Mouse (Mus musculus): ENCODE results near the gene Pou5f1. TPM values are rescaled to one million over a fixed set of nuclear protein-coding genes. Genes with fewer than 3 reads are reported as not detected.
"Not testable (repeated sequence)": the region's sequence is repeated elsewhere in the genome, so short reads cannot be mapped to it uniquely, and the experiment has no call there.

Gene Pou5f1
- polyA plus RNA-seq, 1 experiment, result 102 TPM

GRCm38 (mm10) chr17:35506881-35507280 lies 1.1 kb downstream of the Pou5f1 start:
- TF ChIP-seq CTCF (IDR thresholded peaks at IDR 0.05; ENCODE audit: control insufficient read depth, insufficient read depth, low read length) (no peak), POLR2A (IDR thresholded peaks at IDR 0.05; ENCODE audit: borderline replicate concordance, control insufficient read depth, low read depth, low read length) (no peak)
- no peak overlapping the region for H3K4me3 ChIP-seq (replicated peaks; ENCODE audit: control insufficient read depth, low read depth, low read length)
- 31% methylated on average over 10 of the region's 10 CpGs for WGBS
- no peak overlapping the region for H3K27ac ChIP-seq (ENCODE audit: control insufficient read depth, insufficient read depth, low read depth, low read length, poor library complexity)
- no peaks in the 10 kb centered on the region for H3K4me1 ChIP-seq (ENCODE audit: control insufficient read depth, insufficient read depth, low read length)

- 14% methylated on average over 13 of the region's 13 CpGs for WGBS
- Histone ChIP-seq H3K27ac (ENCODE audit: control insufficient read depth, insufficient read depth, low read depth, low read length, poor library complexity) (no peak overlapping the region), H3K4me1 (ENCODE audit: control insufficient read depth, insufficient read depth, low read length) (no peaks in the 10 kb centered on the region), H3K4me3 (replicated peaks; ENCODE audit: control insufficient read depth, low read depth, low read length) (no peak overlapping the region)
- TF ChIP-seq CTCF (IDR thresholded peaks at IDR 0.05; ENCODE audit: control insufficient read depth, insufficient read depth, low read length) (no peak), POLR2A (IDR thresholded peaks at IDR 0.05; ENCODE audit: borderline replicate concordance, control insufficient read depth, low read depth, low read length) (no peak)
These were observed 1.9 kb downstream of the Pou5f1 start for GRCm38 (mm10) chr17:35507556-35508260.

GRCm38 (mm10) chr17:35508279-35508678 lies 2.5 kb downstream of the Pou5f1 start:
- WGBS, result 48% methylated on average over 5 of the region's 5 CpGs
- not testable (repeated sequence) for H3K4me3 ChIP-seq (replicated peaks; ENCODE audit: control insufficient read depth, low read depth, low read length); H3K27ac ChIP-seq (ENCODE audit: control insufficient read depth, insufficient read depth, low read depth, low read length, poor library complexity); H3K4me1 ChIP-seq (ENCODE audit: control insufficient read depth, insufficient read depth, low read length)

- 7% methylated on average over 8 of the region's 8 CpGs for WGBS
- Histone ChIP-seq H3K27ac (ENCODE audit: control insufficient read depth, insufficient read depth, low read depth, low read length, poor library complexity) (no peak overlapping the region), H3K4me3 (replicated peaks; ENCODE audit: control insufficient read depth, low read depth, low read length) (no peak overlapping the region), H3K4me1 (ENCODE audit: control insufficient read depth, insufficient read depth, low read length) (no peaks in the 10 kb centered on the region)
- TF ChIP-seq POLR2A (IDR thresholded peaks at IDR 0.05; ENCODE audit: borderline replicate concordance, control insufficient read depth, low read depth, low read length) (no peak), CTCF (IDR thresholded peaks at IDR 0.05; ENCODE audit: control insufficient read depth, insufficient read depth, low read length) (peak; percentile 58)
These were observed 3.5 kb downstream of the Pou5f1 start for GRCm38 (mm10) chr17:35509284-35509683.

- Histone ChIP-seq H3K27ac (ENCODE audit: control insufficient read depth, insufficient read depth, low read depth, low read length, poor library complexity) (no peak overlapping the region), H3K4me3 (replicated peaks; ENCODE audit: control insufficient read depth, low read depth, low read length) (no peak overlapping the region), H3K4me1 (ENCODE audit: control insufficient read depth, insufficient read depth, low read length) (no peaks in the 10 kb centered on the region)
- 94% methylated on average over 7 of the region's 7 CpGs for WGBS
- TF ChIP-seq POLR2A (IDR thresholded peaks at IDR 0.05; ENCODE audit: borderline replicate concordance, control insufficient read depth, low read depth, low read length) (no peak), CTCF (IDR thresholded peaks at IDR 0.05; ENCODE audit: control insufficient read depth, insufficient read depth, low read length) (no peak)
These were observed 7.3 kb downstream of the Pou5f1 start for GRCm38 (mm10) chr17:35512916-35513626.

- no peak overlapping the region for H3K27ac ChIP-seq (ENCODE audit: control insufficient read depth, insufficient read depth, low read depth, low read length, poor library complexity)
- no peaks in the 10 kb centered on the region for H3K4me1 ChIP-seq (ENCODE audit: control insufficient read depth, insufficient read depth, low read length)
- TF ChIP-seq CTCF (IDR thresholded peaks at IDR 0.05; ENCODE audit: control insufficient read depth, insufficient read depth, low read length) (peak; percentile 63), POLR2A (IDR thresholded peaks at IDR 0.05; ENCODE audit: borderline replicate concordance, control insufficient read depth, low read depth, low read length) (no peak)
- WGBS, result 8% methylated on average over 2 of the region's 2 CpGs
- no peak overlapping the region for H3K4me3 ChIP-seq (replicated peaks; ENCODE audit: control insufficient read depth, low read depth, low read length)
These were observed 8.1 kb downstream of the Pou5f1 start for GRCm38 (mm10) chr17:35513886-35514285.

GRCm38 (mm10) chr17:35514756-35515155 lies 8.9 kb downstream of the Pou5f1 start:
- 88% methylated on average over 6 of the region's 6 CpGs for WGBS
- no peak overlapping the region for H3K27ac ChIP-seq (ENCODE audit: control insufficient read depth, insufficient read depth, low read depth, low read length, poor library complexity)
- TF ChIP-seq CTCF (IDR thresholded peaks at IDR 0.05; ENCODE audit: control insufficient read depth, insufficient read depth, low read length) (no peak), POLR2A (IDR thresholded peaks at IDR 0.05; ENCODE audit: borderline replicate concordance, control insufficient read depth, low read depth, low read length) (no peak)
- no peaks in the 10 kb centered on the region for H3K4me1 ChIP-seq (ENCODE audit: control insufficient read depth, insufficient read depth, low read length)
- peak overlapping the region; percentile 29 for H3K4me3 ChIP-seq (replicated peaks; ENCODE audit: control insufficient read depth, low read depth, low read length)

GRCm38 (mm10) chr17:35515911-35516640 lies 10.3 kb downstream of the Pou5f1 start:
- TF ChIP-seq POLR2A (IDR thresholded peaks at IDR 0.05; ENCODE audit: borderline replicate concordance, control insufficient read depth, low read depth, low read length) (no peak), CTCF (IDR thresholded peaks at IDR 0.05; ENCODE audit: control insufficient read depth, insufficient read depth, low read length) (no peak)
- WGBS, result 23% methylated on average over 25 of the region's 25 CpGs
- Histone ChIP-seq H3K4me1 (ENCODE audit: control insufficient read depth, insufficient read depth, low read length) (no peaks in the 10 kb centered on the region), H3K4me3 (replicated peaks; ENCODE audit: control insufficient read depth, low read depth, low read length) (peak overlapping the region; percentile 77), H3K27ac (ENCODE audit: control insufficient read depth, insufficient read depth, low read depth, low read length, poor library complexity) (peak overlapping the region; percentile 2; the same call in 1 of the 2 replicates)

Data from bone marrow, adult 2 months (tissue).